Mouse (Mus musculus) forebrain, embryonic 12.5 days (tissue): Measurements from ENCODE around the gene Sass6. TPM values are rescaled to one million over a fixed set of nuclear protein-coding genes. Genes with fewer than 3 reads are reported as not detected.
"Not testable (repeated sequence)": the region's sequence is repeated elsewhere in the genome, so short reads cannot be mapped to it uniquely, and the experiment has no call there.

ENCODE experiments used
- ATAC-seq: fragments of 200-750 bp; cut with Nextera tagmentation; 2 replicates; pipeline ENCODE4 v1.8.0; 2017; ENCODE audit warnings: moderate TSS enrichment; ENCODE audit not compliant: low FRiP score
- H3K27ac ChIP-seq: fragments of 300-500 bp; sonication (generic); 2 replicates; pipeline ENCODE4 v1.5.1; 2016; ENCODE audit warnings: mild to moderate bottlenecking
- H3K27me3 ChIP-seq: fragments of 300-500 bp; sonication (generic); 2 replicates; pipeline ENCODE4 v1.6.1; 2016; ENCODE audit warnings: mild to moderate bottlenecking
- H3K36me3 ChIP-seq: fragments of 300-500 bp; sonication (generic); replicated peaks from 2 replicates; pipeline ENCODE4 v1.6.1; 2016; ENCODE audit warnings: mild to moderate bottlenecking
- H3K4me1 ChIP-seq: fragments of 300-500 bp; sonication (generic); 2 replicates; pipeline ENCODE4 v1.6.1; 2016
- H3K4me2 ChIP-seq: fragments of 300-500 bp; sonication (generic); 2 replicates; pipeline ENCODE4 v1.6.1; 2016; ENCODE audit warnings: mild to moderate bottlenecking, moderate library complexity
- H3K4me3 ChIP-seq: fragments of 300-500 bp; sonication (generic); replicated peaks from 2 replicates; pipeline ENCODE4 v1.5.1; 2016; ENCODE audit warnings: mild to moderate bottlenecking
- H3K9ac ChIP-seq: fragments of 300-500 bp; sonication (generic); 2 replicates; pipeline ENCODE4 v1.6.1; 2016; ENCODE audit warnings: mild to moderate bottlenecking
- H3K9me3 ChIP-seq: fragments of 300-500 bp; sonication (generic); 2 replicates; pipeline ENCODE4 v1.6.1; 2016
- WGBS: fragments of 180-500 bp; shearing (Covaris S2); methylation state at CpG from one replicate; pipeline ENCODE4 v1.1.7; 2016; 5-methylcytosine and 5-hydroxymethylcytosine counted together
- polyA plus RNA-seq: library from polyadenylated mRNA; unstranded; fragments of >200 nt; fragmentation: Nextera tagmentation; extraction: Ambion mirVana; gene quantifications from 2 replicates; pipeline ENCODE4 v1.2.1, GENCODE M21; 2016

Sass6 gene
- polyA plus RNA-seq, 1 experiment from 2014 or later, result 36.0 TPM

DNA sequence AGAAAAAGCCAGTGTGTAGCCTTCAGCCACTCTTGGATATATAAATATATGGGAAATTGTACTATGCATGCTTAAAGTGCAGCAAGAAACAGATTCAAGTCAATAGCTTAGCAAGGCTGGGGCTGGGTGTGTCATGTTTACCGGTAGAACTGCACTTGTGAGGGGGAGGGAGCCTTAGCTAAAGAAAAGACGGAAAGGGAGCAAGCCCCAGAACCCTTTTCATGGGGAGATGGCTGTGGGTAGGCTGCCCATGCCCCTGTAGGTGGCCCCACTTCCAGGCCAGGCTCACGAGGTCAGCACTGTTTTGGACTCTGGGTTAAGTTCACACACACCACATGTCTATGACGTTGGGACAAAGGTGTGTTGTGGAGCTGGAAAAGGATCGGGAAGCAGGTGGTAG, 41.0 kb downstream of the Sass6 start:
- Histone ChIP-seq H3K27ac (no peak overlapping the region; the same call in 1 of the 2 replicates), H3K9ac (no peak overlapping the region), H3K4me1 (no peaks in the 10 kb centered on the region), H3K36me3 (peaks cover 84% of the 10 kb centered on the region), H3K4me2 (no peak overlapping the region), H3K27me3 (no peaks in the 10 kb centered on the region), H3K4me3 (no peak overlapping the region), H3K9me3 (no peaks in the 10 kb centered on the region)
- 74% methylated on average over 5 of the region's 5 CpGs for WGBS
- ATAC-seq, result no peak

DNA sequence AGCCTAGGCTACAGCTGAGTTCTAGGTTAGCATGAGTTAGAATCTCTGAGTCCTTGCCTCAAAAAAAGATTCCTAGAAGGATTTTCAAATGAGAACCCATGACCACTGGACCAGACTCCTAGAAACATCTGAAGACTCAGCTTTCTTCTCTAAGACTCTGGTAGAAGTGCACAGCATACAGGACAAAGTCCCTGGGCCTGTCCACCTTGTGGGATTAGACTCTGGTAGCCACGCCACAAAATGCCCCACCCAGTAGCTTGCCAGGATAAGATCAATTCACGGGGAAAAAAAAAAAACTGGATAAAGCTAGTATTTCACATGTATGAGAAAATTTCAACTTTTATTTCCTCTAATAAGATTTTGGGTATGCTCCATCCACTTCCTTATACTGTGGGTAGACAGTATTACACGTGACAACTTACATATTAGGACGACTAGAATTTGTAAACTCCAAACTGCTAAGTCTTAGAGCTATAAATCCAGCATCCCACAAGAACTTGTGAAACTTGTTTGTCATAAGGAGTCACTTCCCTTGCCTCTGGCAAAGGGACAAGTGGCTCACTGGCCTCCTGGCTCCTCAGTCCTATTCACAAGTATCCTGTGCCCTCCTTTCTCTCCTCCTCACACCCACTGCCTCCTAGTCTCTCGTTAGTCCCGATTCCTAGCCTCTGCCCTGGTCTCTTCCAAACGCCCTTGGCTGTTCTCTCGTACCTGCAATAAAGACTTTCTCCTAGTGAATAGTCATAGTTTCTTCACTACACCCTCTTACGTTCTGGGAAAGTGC, 43.1 kb downstream of the Sass6 start:
- peaks cover 89% of the 10 kb centered on the region for H3K36me3 ChIP-seq
- no peaks in the 10 kb centered on the region for H3K4me1 ChIP-seq
- H3K4me2 ChIP-seq, result no peak overlapping the region
- no peak overlapping the region for H3K27ac ChIP-seq
- WGBS, result 83% methylated on average over 9 of the region's 9 CpGs
- H3K9me3 ChIP-seq, result no peaks in the 10 kb centered on the region
- no peaks in the 10 kb centered on the region for H3K27me3 ChIP-seq
- H3K9ac ChIP-seq, result no peak overlapping the region
- no peak for ATAC-seq
- H3K4me3 ChIP-seq, result no peak overlapping the region

DNA sequence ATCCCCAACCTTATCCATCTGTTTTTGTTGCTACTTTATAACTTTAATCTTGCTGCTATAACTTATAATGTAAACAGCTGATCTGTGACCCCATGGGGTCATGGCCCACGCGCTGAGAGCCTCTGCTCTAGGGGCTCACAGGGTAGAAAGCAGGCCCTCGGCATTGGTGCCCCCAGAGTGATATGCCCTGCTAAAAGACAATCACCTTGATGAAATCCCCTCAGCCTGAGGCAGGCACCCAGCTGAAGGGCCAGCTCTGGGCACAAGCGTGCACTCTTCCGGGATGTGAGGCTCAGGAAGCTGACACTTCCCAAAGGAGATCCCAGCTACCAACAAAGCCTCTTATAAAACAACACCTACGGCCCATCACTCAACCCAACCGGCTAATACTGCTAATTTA, 43.8 kb downstream of the Sass6 start:
- no peak overlapping the region for H3K4me3 ChIP-seq
- no peak for ATAC-seq
- peaks cover 90% of the 10 kb centered on the region for H3K36me3 ChIP-seq
- 91% methylated on average over 7 of the region's 7 CpGs for WGBS
- H3K9me3 ChIP-seq, result no peaks in the 10 kb centered on the region
- no peaks in the 10 kb centered on the region for H3K27me3 ChIP-seq
- H3K4me1 ChIP-seq, result no peaks in the 10 kb centered on the region
- no peak overlapping the region for H3K9ac ChIP-seq
- no peak overlapping the region for H3K27ac ChIP-seq
- no peak overlapping the region for H3K4me2 ChIP-seq

DNA sequence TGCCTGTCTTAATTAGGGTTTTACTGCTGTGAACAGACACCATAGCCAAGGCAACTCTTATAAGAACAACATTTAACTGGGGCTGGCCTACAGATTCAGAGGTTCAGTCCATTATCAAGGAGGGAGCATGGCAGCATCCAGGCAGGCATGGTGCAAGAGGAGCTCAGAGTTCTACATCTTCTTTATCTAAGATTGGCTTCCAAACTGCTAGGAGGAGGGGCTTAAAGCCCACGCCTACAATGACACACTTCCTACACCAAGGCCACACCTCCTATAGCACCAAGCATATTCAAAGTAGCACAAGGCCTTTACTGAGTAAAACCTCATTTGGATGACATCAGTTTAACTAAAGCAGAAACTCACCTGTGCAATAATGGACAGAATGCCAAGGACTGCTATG, 45.2 kb downstream of the Sass6 start:
- 92% methylated on average over 1 of the region's 1 CpGs for WGBS
- Histone ChIP-seq H3K27ac (no peak overlapping the region), H3K9ac (no peak overlapping the region), H3K4me2 (no peak overlapping the region), H3K4me3 (no peak overlapping the region), H3K9me3 (no peaks in the 10 kb centered on the region), H3K4me1 (no peaks in the 10 kb centered on the region), H3K27me3 (no peaks in the 10 kb centered on the region), H3K36me3 (peaks cover 86% of the 10 kb centered on the region)
- no peak for ATAC-seq

DNA sequence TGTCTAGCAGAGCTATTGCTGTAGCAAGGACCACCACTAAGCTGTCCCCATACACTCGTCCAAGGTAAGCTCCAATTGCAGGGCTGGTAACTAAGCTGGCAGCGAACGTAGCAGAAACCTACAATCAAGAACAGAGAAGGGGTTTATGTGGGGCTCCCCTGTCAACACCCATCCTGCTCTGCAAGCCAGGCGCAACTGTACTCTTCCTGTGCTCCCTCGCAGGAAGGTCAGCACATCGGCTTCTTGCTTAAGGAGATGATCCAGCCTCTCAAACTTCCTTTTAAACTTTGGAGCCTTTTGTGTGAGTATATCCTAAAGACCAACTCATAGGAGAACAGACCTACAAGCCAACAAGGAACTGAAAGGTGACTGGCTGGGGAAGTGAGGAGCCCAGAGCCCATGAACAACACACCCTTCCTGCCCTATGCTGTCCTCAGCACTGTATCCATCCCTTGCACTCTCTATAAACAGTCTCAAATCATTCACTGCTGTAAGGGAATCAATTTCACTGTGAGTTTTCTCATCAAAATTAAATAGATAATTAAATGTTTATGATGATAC, 47.1 kb downstream of the Sass6 start:
- H3K27me3 ChIP-seq, result no peaks in the 10 kb centered on the region
- no peak overlapping the region for H3K4me3 ChIP-seq
- H3K36me3 ChIP-seq, result peaks cover 83% of the 10 kb centered on the region
- ATAC-seq, result no peak
- H3K9ac ChIP-seq, result no peak overlapping the region
- WGBS, result 94% methylated on average over 6 of the region's 6 CpGs
- H3K9me3 ChIP-seq, result no peaks in the 10 kb centered on the region
- no peak overlapping the region for H3K4me2 ChIP-seq
- no peak overlapping the region for H3K27ac ChIP-seq
- H3K4me1 ChIP-seq, result no peaks in the 10 kb centered on the region

DNA sequence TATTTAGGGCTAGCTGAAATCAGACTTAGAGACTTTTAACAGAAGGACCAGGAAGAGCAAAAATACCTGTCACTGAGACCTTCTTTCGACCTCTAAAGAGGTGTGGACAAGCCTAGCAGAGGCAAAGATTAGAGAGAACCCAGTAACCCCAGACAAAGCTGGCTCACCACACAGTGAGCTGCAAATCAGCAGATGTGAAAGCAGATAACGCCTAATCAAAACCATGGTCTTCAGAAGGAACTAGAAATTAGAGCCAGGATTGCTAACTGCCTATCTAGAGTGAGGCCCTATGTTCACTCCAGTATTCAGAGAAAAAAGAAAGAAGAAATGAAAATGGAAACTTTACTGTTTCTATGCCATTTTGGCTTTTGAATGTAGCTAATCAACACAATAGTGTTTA, 47.6 kb downstream of the Sass6 start:
- ATAC-seq, result no peak
- Histone ChIP-seq H3K27ac (no peak overlapping the region), H3K4me3 (no peak overlapping the region), H3K27me3 (no peaks in the 10 kb centered on the region), H3K36me3 (peaks cover 79% of the 10 kb centered on the region), H3K4me1 (no peaks in the 10 kb centered on the region), H3K9me3 (no peaks in the 10 kb centered on the region), H3K4me2 (no peak overlapping the region), H3K9ac (no peak overlapping the region)
- WGBS, result 95% methylated on average over 2 of the region's 2 CpGs

DNA sequence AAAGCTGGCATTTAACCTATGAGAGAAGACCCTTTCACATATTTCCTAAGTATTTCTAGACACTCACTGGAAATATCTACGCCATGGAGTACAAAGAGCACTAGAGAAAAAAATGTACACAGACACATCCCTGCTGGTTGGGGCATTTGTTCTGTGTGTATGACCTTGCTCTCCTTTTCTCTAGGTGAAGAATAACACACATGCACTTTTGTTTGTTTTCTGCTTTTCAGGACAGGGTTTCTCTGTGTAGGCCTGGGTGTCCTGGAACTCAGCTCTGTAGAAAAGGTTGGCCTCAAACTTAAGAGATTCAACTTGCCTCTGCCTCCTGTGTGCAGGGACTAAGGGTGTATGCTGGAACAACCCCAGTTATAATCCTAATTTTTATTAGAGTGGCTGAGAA, 51.6 kb downstream of the Sass6 start:
- Histone ChIP-seq H3K9ac (no peak overlapping the region), H3K27ac (no peak overlapping the region), H3K4me1 (no peaks in the 10 kb centered on the region), H3K9me3 (no peaks in the 10 kb centered on the region), H3K27me3 (no peaks in the 10 kb centered on the region), H3K4me2 (no peak overlapping the region), H3K36me3 (peaks cover 52% of the 10 kb centered on the region), H3K4me3 (no peak overlapping the region)
- ATAC-seq, result no peak
- 96% methylated on average over 1 of the region's 1 CpGs for WGBS

DNA sequence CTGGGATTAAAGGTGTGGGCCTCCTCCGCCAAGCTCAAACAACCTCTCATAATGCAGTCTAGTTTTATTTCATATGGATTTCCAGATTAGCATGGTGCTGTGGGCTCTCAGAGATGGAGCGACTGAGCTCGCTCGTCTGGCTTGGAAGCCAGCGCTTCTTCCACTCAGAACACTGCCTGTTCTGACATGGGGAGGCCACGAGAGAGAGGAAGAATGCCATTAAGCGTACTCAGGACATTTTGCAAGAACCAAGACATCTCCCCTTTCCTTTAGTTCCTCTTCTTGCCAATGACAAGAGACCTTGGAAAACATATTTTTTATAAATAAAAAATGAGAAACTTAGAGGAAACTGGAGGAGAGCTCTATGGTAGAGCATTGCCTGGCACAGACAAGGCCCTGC, 54.0 kb downstream of the Sass6 start:
- 91% methylated on average over 7 of the region's 7 CpGs for WGBS
- Histone ChIP-seq H3K27ac (no peak overlapping the region), H3K27me3 (no peaks in the 10 kb centered on the region), H3K4me1 (peaks cover 13% of the 10 kb centered on the region), H3K4me2 (no peak overlapping the region), H3K4me3 (no peak overlapping the region), H3K36me3 (peaks cover 32% of the 10 kb centered on the region), H3K9me3 (no peaks in the 10 kb centered on the region), H3K9ac (no peak overlapping the region)
- no peak for ATAC-seq

DNA sequence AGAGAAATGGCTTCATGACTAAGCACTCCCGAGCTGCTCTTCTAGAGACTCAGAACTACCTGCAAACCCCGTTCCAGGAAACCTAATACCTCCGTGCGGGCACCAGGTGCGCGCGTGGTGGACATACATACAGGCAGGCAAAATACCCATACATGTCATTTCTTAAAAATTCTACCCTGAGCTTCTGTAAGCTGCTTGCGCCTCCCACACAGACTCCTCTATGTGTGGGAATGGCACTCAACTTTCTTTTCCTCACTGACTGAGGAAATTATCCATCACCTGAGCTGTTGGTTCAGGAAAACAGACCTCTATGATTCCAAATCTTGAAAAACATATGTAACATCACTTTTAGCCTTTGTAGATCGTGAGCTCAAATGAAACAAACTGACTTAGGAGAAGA, 55.9 kb downstream of the Sass6 start:
- H3K4me1 ChIP-seq, result peaks cover 13% of the 10 kb centered on the region
- WGBS, result 97% methylated on average over 9 of the region's 9 CpGs
- H3K9ac ChIP-seq, result no peak overlapping the region
- no peak for ATAC-seq
- H3K4me2 ChIP-seq, result no peak overlapping the region
- H3K4me3 ChIP-seq, result no peak overlapping the region
- no peak overlapping the region for H3K27ac ChIP-seq
- no peaks in the 10 kb centered on the region for H3K9me3 ChIP-seq
- peaks cover 16% of the 10 kb centered on the region for H3K36me3 ChIP-seq
- H3K27me3 ChIP-seq, result no peaks in the 10 kb centered on the region

DNA sequence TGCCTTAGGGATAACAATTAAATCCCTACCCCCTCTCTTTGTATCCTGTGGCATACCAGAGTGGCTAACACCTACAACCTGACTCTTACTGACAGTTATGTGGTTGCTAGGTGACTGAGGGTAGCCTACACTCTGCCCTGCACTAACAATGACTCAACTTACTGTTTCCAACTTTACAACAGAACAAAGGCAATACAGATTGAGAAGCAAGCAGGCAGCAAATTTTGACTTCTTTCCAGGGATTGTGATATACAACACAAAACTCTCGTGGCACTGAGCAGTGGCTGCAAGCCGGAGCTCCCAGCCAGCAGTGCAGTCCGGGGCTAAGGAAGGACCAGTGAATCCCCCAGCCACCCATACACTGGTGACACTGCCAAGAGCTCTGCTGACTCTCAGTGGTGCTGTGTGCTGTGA, 57.3 kb downstream of the Sass6 start:
- 66% methylated on average over 3 of the region's 3 CpGs for WGBS
- Histone ChIP-seq H3K27ac (no peak overlapping the region), H3K27me3 (no peaks in the 10 kb centered on the region), H3K4me3 (no peak overlapping the region), H3K4me2 (no peak overlapping the region), H3K9ac (no peak overlapping the region), H3K4me1 (peaks cover 15% of the 10 kb centered on the region), H3K9me3 (no peaks in the 10 kb centered on the region), H3K36me3 (peaks cover 7% of the 10 kb centered on the region; the same call in 1 of the 2 replicates)
- ATAC-seq, result 0 out of 2 replicates have a peak, but pooled peaks have one; percentile 33

DNA sequence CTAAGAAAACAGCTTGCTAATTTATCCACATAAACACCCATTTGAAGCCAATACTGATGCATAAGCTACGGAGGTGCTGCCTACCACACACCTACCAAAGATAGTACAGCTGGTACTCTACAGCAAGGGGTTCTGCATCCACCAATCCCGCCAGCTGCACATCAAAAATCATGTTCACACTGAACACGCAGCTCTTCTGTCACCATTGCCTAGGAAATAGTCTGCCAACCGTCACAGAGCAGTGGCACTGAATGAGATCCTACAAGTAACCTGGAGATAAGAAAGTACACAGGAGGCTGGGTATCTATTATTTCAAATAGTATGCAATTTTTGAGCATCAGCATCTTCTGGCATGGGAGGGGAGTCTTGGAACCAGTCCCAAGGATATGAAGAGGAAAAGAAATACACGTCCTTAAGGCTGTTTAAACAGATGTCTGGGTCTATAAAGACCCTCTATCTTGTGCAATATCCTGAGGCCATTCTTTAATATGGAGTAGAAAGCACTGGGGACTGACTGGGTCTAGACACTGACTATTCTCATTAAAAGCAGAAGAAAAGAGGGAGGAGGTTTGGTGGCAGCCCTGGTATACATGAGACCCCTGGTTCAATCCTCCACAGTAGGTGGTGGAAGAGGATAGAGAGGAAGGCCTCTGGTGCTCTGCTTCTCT, 58.6 kb downstream of the Sass6 start:
- no peak for ATAC-seq
- Histone ChIP-seq H3K27me3 (no peaks in the 10 kb centered on the region), H3K4me3 (no peak overlapping the region), H3K36me3 (peaks cover 7% of the 10 kb centered on the region; the same call in 1 of the 2 replicates), H3K4me1 (peaks cover 15% of the 10 kb centered on the region), H3K4me2 (no peak overlapping the region), H3K9ac (no peak overlapping the region), H3K27ac (no peak overlapping the region), H3K9me3 (no peaks in the 10 kb centered on the region)
- WGBS, result 86% methylated on average over 5 of the region's 5 CpGs

DNA sequence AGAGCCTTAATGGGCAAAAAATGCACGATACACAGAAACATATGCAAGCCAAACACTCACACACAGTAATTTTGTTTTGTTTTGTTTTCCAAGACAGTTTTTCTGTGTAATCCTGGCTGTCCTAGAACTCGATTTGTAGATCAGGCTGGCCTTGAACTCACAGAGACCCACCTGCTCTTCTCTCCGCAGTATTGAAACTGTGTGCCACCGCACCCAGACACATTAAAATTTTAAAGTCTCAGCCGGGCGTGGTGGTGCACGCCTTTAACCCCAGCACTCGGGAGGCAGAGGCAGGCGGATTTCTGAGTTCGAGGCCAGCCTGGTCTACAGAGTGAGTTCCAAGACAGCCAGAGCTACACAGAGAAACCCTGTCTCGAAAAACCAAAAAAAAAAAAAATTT, 59.3 kb downstream of the Sass6 start:
- H3K9me3 ChIP-seq, H3K4me3 ChIP-seq, H3K36me3 ChIP-seq, H3K9ac ChIP-seq, ATAC-seq, H3K4me2 ChIP-seq, H3K27ac ChIP-seq, H3K27me3 ChIP-seq: not testable (repeated sequence)
- 91% methylated on average over 11 of the region's 11 CpGs for WGBS
- peaks cover 19% of the 10 kb centered on the region for H3K4me1 ChIP-seq
